Mouse (Mus musculus) olfactory bulb, adult 2 months (tissue): ENCODE data around the gene Hdhd5.

Source experiments
- CTCF ChIP-seq: fragments of 200-500 bp; IDR thresholded peaks from 2 replicates; pipeline ENCODE4 v1.5.1; 2012; ENCODE audit warnings: low read depth, mild to moderate bottlenecking, low read length, moderate library complexity; ENCODE audit not compliant: insufficient read depth
- POLR2A ChIP-seq: fragments of 200-500 bp; IDR thresholded peaks from 2 replicates; pipeline ENCODE4 v1.6.1; 2012; ENCODE audit warnings: mild to moderate bottlenecking, low read depth, low read length, moderate library complexity; ENCODE audit not compliant: insufficient read depth

DNA sequence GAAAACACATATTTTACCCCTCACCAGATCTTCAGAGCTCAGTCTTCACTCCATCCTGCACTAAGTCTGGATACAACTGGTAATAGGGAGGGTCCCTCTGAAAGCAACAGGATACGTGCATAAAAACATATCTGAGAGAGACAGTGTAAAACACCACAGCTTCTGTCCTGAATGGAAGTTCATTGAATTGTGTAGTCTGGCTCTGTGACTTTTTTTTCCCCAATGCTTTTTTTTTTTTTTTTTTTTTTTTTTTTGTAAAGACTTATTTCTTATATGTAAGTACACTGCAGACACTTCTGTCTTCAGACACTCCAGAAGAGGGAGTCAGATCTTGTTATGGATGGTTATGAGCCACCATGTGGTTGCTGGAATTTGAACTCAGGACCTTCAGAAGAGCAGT is 1.5 kb upstream of the Hdhd5 start:
- TF ChIP-seq CTCF (no peak), POLR2A (no peak)
